Mouse (Mus musculus) thymus, adult 2 months (tissue): ENCODE data around the gene Mmrn1.

Experiments
- CTCF ChIP-seq: fragments of 200-500 bp; IDR thresholded peaks from 2 replicates; pipeline ENCODE4 v1.5.1; 2012; ENCODE audit warnings: mild to moderate bottlenecking, control low read depth, low read length, moderate library complexity, borderline replicate concordance; ENCODE audit not compliant: control insufficient read depth, poor library complexity, insufficient read depth; ENCODE audit errors: extremely low read depth
- POLR2A ChIP-seq: fragments of 200-500 bp; IDR thresholded peaks from 2 replicates; pipeline ENCODE4 v1.6.1; 2012; ENCODE audit warnings: mild to moderate bottlenecking, low read length, control low read depth, moderate library complexity; ENCODE audit not compliant: control insufficient read depth, poor library complexity, insufficient read depth; ENCODE audit errors: extremely low read depth

DNA sequence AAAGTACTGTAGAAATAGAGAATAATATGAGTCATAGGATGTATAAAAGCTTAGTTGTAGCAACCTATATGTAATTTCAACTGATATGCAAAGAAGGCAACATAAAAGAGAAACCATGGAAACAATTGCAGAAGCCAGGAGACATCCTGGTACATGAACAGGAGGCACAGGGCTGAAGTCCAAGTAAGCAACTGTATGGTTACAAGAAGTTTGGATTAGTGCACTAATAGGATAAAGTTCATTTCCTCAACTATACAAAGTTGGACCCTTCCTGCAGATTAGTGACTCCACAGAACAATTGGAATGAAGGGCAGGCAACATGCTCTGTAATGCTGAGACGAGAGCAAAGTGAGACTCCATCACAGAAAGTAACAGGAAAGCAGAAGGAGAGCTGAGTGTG is 59.6 kb downstream of the Mmrn1 start:
- TF ChIP-seq CTCF (no peak), POLR2A (no peak)
